Mouse (Mus musculus) CD4-positive, CD25-positive, alpha-beta regulatory T cell, adult 2 months (primary cell): ENCODE measurements at regions not wholly inside any gene's neighbourhood (a gene's known extent, or its start where the extent isn't known, plus 50 kb on each side); places are given as distances from the start of the nearest gene placed in this dataset.

ENCODE experiments used
- DNase-seq: peaks from one replicate; pipeline ENCODE4 v3.0.0-alpha.2; 2012; ENCODE audit warnings: low read depth, low spot score

- no peak for DNase-seq
These were observed 90.4 kb upstream of the Cpeb4 start for GRCm38 (mm10) chr11:31781605-31782004.

- DNase-seq = no peak
These were observed 88.4 kb upstream of the Cpeb4 start for GRCm38 (mm10) chr11:31783506-31784063.

GRCm38 (mm10) chr11:31784332-31784901 is 87.6 kb upstream of the Cpeb4 start:
- DNase-seq = no peak

GRCm38 (mm10) chr11:31785160-31785559 is 86.9 kb upstream of the Cpeb4 start:
- no peak for DNase-seq

GRCm38 (mm10) chr11:31787376-31787775 is 84.6 kb upstream of the Cpeb4 start:
- DNase-seq = no peak

GRCm38 (mm10) chr11:31787917-31788703 is 83.9 kb upstream of the Cpeb4 start:
- no peak for DNase-seq

- DNase-seq = no peak
These were observed 82.0 kb upstream of the Cpeb4 start for GRCm38 (mm10) chr11:31789967-31790366.

GRCm38 (mm10) chr11:31791264-31791663 is 80.7 kb upstream of the Cpeb4 start:
- DNase-seq = no peak

GRCm38 (mm10) chr11:31795084-31795483 is 76.9 kb upstream of the Cpeb4 start:
- no peak for DNase-seq

- no peak for DNase-seq
These were observed 75.8 kb upstream of the Cpeb4 start for GRCm38 (mm10) chr11:31796245-31796644.

- no peak for DNase-seq
These were observed 70.4 kb upstream of the Cpeb4 start for GRCm38 (mm10) chr11:31801575-31801974.

GRCm38 (mm10) chr11:31803319-31803891 is 68.6 kb upstream of the Cpeb4 start:
- no peak for DNase-seq

- DNase-seq = no peak
These were observed 67.5 kb upstream of the Cpeb4 start for GRCm38 (mm10) chr11:31804518-31804917.

GRCm38 (mm10) chr11:31807461-31808215 is 64.4 kb upstream of the Cpeb4 start:
- peak; percentile 33 for DNase-seq

GRCm38 (mm10) chr11:31808216-31808838 is 63.7 kb upstream of the Cpeb4 start:
- no peak for DNase-seq

GRCm38 (mm10) chr11:31810011-31810786 is 61.8 kb upstream of the Cpeb4 start:
- DNase-seq = no peak

GRCm38 (mm10) chr11:31812215-31812614 is 59.8 kb upstream of the Cpeb4 start:
- no peak for DNase-seq

- DNase-seq = no peak
These were observed 57.4 kb upstream of the Cpeb4 start for GRCm38 (mm10) chr11:31814616-31815015.

GRCm38 (mm10) chr11:31815855-31816488 is 56.0 kb upstream of the Cpeb4 start:
- no peak for DNase-seq

- no peak for DNase-seq
These were observed 54.0 kb upstream of the Cpeb4 start for GRCm38 (mm10) chr11:31818032-31818431.
